Mouse (Mus musculus) kidney, adult 2 months (tissue): Measurements from ENCODE around the gene Tcf12. TPM values are rescaled to one million over a fixed set of nuclear protein-coding genes. Genes with fewer than 3 reads are reported as not detected.

Experiments used
- DNase-seq: peaks from one replicate; pipeline ENCODE4 v3.0.0; 2021
- H3K27ac ChIP-seq: fragments of 200-500 bp; 2 replicates; pipeline ENCODE4 v1.5.1; 2012; ENCODE audit warnings: low read depth, low read length, control low read depth, inconsistent platforms; ENCODE audit not compliant: insufficient read depth
- H3K27me3 ChIP-seq: fragments of 200-500 bp; replicated peaks from 2 replicates; pipeline ENCODE4 v1.6.1; 2012; ENCODE audit warnings: mild to moderate bottlenecking, moderate library complexity, low read length, inconsistent platforms; ENCODE audit not compliant: control insufficient read depth, insufficient read depth
- H3K36me3 ChIP-seq: fragments of 200-500 bp; 2 replicates; pipeline ENCODE4 v1.6.1; 2012; ENCODE audit warnings: mild to moderate bottlenecking, moderate library complexity, low read length, inconsistent platforms; ENCODE audit not compliant: control insufficient read depth, insufficient read depth
- H3K4me1 ChIP-seq: fragments of 200-500 bp; 2 replicates; pipeline ENCODE4 v1.6.1; 2011; ENCODE audit warnings: low read length; ENCODE audit not compliant: control insufficient read depth, insufficient read depth
- H3K4me3 ChIP-seq: fragments of 200-500 bp; 2 replicates; pipeline ENCODE4 v1.5.1; 2011; ENCODE audit warnings: mild to moderate bottlenecking, low read depth, low read length, control low read depth; ENCODE audit not compliant: insufficient read depth
- CTCF ChIP-seq: fragments of 200-500 bp; conservative IDR thresholded peaks from 2 replicates; pipeline ENCODE4 v1.5.1; 2011; ENCODE audit warnings: low read depth, mild to moderate bottlenecking, control low read depth, low read length, moderate library complexity, mixed read lengths; ENCODE audit not compliant: insufficient read depth, insufficient read length
- POLR2A ChIP-seq: fragments of 200-500 bp; IDR thresholded peaks from one replicate; pipeline ENCODE4 v1.6.1; 2011; ENCODE audit warnings: low read depth, low read length, control low read depth
- WGBS: fragments of 180-500 bp; shearing (Covaris S2); methylation state at CpG from one replicate; pipeline ENCODE4 v1.1.7; 2018; 5-methylcytosine and 5-hydroxymethylcytosine counted together
- polyA plus RNA-seq: library from polyadenylated mRNA; depleted of rRNA; stranded (reverse); fragments of >200 nt; gene quantifications from 2 replicates; pipeline ENCODE4 v1.2.3, GENCODE M21; 2012

Tcf12 gene
- polyA plus RNA-seq, 1 experiment: 50.0 TPM

GRCm38 (mm10) chr9:72037059-72037516 is 74.6 kb downstream of the Tcf12 start:
- H3K27me3 ChIP-seq: no peaks in the 10 kb centered on the region
- H3K4me1 ChIP-seq: peaks cover 4% of the 10 kb centered on the region
- H3K4me3 ChIP-seq: no peak overlapping the region
- no peak overlapping the region for H3K27ac ChIP-seq
- WGBS: 59% methylated on average over 2 of the region's 2 CpGs
- TF ChIP-seq CTCF: no peak
- TF ChIP-seq POLR2A: no peak
- H3K36me3 ChIP-seq: no peaks in the 10 kb centered on the region
- no peak for DNase-seq

- WGBS: 81% methylated on average over 3 of the region's 3 CpGs
Observed at GRCm38 (mm10) chr9:72036257-72036656, 75.4 kb downstream of the Tcf12 start.

GRCm38 (mm10) chr9:72033271-72033670 is 78.4 kb downstream of the Tcf12 start:
- Histone ChIP-seq H3K27me3 (no peaks in the 10 kb centered on the region), H3K36me3 (no peaks in the 10 kb centered on the region), H3K4me1 (peaks cover 4% of the 10 kb centered on the region), H3K4me3 (no peak overlapping the region), H3K27ac (no peak overlapping the region)
- WGBS: 91% methylated on average over 2 of the region's 2 CpGs
- no peak for DNase-seq
- no peak for TF ChIP-seq CTCF
- no peak for TF ChIP-seq POLR2A

More at GRCm38 (mm10) chr9:72036257-72036656, 75.4 kb downstream of the Tcf12 start:
- Histone ChIP-seq H3K4me3 (no peak overlapping the region), H3K27me3 (no peaks in the 10 kb centered on the region), H3K36me3 (no peaks in the 10 kb centered on the region), H3K4me1 (peaks cover 4% of the 10 kb centered on the region), H3K27ac (no peak overlapping the region)
- TF ChIP-seq CTCF (no peak), POLR2A (no peak)
- DNase-seq: no peak

- no peak overlapping the region for H3K4me3 ChIP-seq
- no peak for DNase-seq
- no peak overlapping the region for H3K27ac ChIP-seq
- TF ChIP-seq CTCF: no peak
- TF ChIP-seq POLR2A: no peak
- H3K36me3 ChIP-seq: no peaks in the 10 kb centered on the region
- no peaks in the 10 kb centered on the region for H3K27me3 ChIP-seq
- H3K4me1 ChIP-seq: no peaks in the 10 kb centered on the region
Observed at GRCm38 (mm10) chr9:72030274-72030673, 81.4 kb downstream of the Tcf12 start.

- WGBS: 59% methylated on average over 1 of the region's 1 CpGs
- no peak for TF ChIP-seq CTCF
- no peak for TF ChIP-seq POLR2A
- Histone ChIP-seq H3K36me3 (no peaks in the 10 kb centered on the region), H3K27me3 (no peaks in the 10 kb centered on the region), H3K27ac (no peak overlapping the region), H3K4me1 (peaks cover 2% of the 10 kb centered on the region; the same call in 1 of the 2 replicates), H3K4me3 (no peak overlapping the region)
- DNase-seq: peak; percentile 14
Observed at GRCm38 (mm10) chr9:72029601-72030000, 82.1 kb downstream of the Tcf12 start.

- H3K4me1 ChIP-seq: peaks cover 8% of the 10 kb centered on the region; the same call in 1 of the 2 replicates
- no peak overlapping the region for H3K4me3 ChIP-seq
- WGBS: 37% methylated on average over 5 of the region's 5 CpGs
- no peak for TF ChIP-seq CTCF
- no peak for TF ChIP-seq POLR2A
- no peaks in the 10 kb centered on the region for H3K36me3 ChIP-seq
- no peaks in the 10 kb centered on the region for H3K27me3 ChIP-seq
- no peak overlapping the region for H3K27ac ChIP-seq
- no peak for DNase-seq
Observed at GRCm38 (mm10) chr9:72023274-72023673, 88.4 kb downstream of the Tcf12 start.

- H3K4me3 ChIP-seq: no peak overlapping the region
- H3K27me3 ChIP-seq: no peaks in the 10 kb centered on the region
- DNase-seq: peak; percentile 67
- H3K27ac ChIP-seq: no peak overlapping the region
- 31% methylated on average over 3 of the region's 3 CpGs for WGBS
- H3K4me1 ChIP-seq: peaks cover 8% of the 10 kb centered on the region; the same call in 1 of the 2 replicates
- TF ChIP-seq CTCF (no peak), POLR2A (no peak)
- no peaks in the 10 kb centered on the region for H3K36me3 ChIP-seq
Observed at GRCm38 (mm10) chr9:72021512-72021911, 90.2 kb downstream of the Tcf12 start.
